Mouse (Mus musculus): Measurements from ENCODE around the gene Wfdc5.

Gene Wfdc5

DNA sequence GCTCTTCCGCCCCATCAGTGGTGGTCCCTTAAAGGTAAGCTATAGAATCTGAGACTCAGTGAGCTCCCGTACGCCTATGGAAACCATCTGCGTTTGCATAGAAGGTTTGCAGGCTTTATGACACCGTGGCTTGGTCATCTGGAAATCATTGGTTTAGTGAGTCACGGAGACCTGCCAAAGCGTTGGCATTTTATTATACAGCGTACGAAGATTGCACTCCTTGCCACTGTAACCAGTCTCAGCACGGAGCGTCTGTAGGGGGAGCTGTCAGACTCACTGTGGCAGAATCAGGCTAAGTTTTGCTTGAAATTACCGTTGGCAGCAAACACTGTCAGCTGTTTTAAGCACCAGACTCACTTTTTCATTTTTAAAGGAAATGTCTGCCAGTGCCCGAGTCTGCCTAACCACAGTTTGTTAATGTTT is 56.0 kb downstream of the Wfdc5 start:
- DNase-seq: peak; percentile 60
